Mouse (Mus musculus) mouse trophoblast stem cell (cell line): Measurements from ENCODE around the gene Ipo9.
"Not testable (repeated sequence)": the region's sequence is repeated elsewhere in the genome, so short reads cannot be mapped to it uniquely, and the experiment has no call there.

Experiments used
- in situ Hi-C, 2 experiments: fragments of 300-500 bp; cut with MseI, MboI; formaldehyde crosslinking; loops; 2 replicates in 1 of 2; 3 replicates in 1 of 2; pipeline ENCODE4 v1.15.1; 2025

The Ipo9 gene

DNA sequence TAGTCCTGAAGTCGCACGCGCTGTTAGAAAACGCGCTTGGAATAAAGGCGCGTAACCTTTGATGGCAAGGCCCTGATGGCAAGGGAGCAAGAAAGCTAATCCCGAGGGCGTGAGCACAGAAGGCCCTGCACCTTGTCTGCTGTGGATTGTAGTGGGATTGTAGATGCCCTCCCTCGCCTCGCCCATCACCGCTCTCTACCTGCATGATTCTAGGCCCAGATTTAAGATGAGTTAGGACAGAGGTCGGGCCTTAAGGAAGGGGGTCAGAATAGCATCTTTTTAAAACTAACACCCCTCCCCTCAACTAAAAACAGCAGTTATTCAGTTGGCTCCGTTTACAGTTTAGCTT is 344 bp upstream of the Ipo9 start:
- in situ Hi-C loops: no loop called here

DNA sequence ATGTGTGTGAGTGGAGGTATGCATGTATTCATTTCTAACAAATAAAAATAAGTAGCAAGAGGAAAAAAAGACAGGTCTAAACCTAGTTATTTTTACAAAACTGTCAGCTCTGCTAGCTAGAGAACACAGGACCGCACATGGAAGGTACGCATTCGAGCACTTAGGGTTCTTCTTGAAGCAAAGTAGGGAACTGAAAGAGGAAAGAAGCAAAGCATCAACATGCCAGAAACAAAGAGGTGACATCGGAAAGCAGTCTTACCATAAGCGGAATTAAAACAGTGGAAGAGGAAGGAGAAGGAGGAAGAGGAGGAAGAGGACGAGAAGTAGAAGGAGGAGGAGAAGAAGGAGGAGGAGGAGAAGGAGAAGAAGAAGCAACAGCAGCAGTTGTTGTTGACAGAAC is 2.9 kb downstream of the Ipo9 start:
- in situ Hi-C loops: no loop called here

DNA sequence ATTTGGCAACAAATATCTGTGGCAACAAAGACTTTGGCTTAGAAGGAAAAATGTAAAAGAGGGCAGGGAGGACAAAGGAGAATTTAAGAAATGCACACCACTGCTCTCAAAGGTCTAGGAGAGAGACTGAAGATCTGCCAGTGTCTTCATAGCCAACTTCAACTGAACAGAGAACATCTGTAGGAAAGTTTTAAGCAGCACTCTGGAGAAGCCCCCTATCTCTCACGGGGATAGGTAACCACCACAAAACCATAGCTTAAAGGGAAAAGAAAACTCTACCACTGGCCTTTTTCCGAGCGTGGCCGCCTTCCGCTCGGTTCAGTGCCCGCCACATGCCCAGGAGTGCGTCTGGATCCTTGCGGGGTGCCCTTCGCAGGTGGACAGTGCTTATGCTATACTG is 3.7 kb downstream of the Ipo9 start:
- in situ Hi-C loops: no loop called here

DNA sequence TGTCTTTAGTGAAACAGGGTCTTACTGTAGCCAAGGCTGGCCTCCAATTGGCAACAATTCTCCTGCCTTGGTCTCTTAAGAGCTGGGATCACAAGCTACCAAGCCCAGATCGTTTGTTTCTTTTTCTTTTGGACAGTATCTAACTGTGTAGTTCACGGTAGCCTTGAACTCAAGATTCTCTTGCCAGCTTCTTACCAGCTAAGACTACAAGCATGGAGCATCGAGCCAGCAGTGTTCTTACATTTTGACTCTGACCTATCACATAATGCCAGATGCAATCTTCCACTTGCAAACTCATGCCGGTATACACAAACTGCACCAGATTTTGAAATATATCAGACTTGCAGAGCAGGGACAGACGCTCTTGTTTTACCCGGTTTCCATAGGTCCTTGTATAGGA is 7.5 kb downstream of the Ipo9 start:
- in situ Hi-C loops: no loop called here

DNA sequence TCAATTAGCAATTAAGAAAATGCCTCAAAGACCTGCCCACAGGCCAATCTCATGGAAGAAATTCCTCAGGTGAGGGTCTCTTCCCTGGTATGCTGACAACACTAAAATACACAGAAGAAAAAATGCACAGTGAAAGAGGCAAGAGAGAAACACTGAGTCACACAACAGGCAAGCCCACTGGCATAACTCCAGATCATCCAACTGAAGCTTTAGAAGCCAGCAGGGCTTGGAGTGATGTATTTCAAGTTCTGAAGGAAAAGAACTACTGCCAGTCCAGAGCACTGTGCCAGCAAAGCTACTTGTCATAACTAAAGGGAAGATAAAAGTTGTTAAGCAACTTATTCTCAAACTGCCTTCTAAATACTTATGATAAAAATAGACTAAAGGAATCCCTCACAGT is 16.3 kb downstream of the Ipo9 start:
- in situ Hi-C loops: no loop called here

DNA sequence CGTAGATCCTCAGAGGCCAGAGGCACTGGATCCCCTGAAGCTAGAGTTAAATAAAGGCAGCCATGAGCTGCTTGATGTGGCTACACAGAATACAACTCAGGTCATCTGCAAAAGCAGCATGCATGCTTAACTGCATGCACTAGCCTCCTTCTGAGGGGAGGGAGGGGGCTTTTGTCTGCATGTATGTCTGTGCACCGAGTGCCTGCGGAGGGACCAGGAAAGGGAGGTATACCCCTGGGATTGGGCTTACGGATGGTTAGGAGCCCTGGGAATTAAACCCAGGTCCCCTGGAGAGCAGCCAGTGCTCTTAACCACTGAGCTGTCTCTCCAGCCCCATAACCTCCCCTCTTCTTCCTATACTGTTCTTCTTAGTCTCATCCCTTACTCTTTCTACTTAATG is 18.2 kb downstream of the Ipo9 start:
- in situ Hi-C loops: no loop called here

DNA sequence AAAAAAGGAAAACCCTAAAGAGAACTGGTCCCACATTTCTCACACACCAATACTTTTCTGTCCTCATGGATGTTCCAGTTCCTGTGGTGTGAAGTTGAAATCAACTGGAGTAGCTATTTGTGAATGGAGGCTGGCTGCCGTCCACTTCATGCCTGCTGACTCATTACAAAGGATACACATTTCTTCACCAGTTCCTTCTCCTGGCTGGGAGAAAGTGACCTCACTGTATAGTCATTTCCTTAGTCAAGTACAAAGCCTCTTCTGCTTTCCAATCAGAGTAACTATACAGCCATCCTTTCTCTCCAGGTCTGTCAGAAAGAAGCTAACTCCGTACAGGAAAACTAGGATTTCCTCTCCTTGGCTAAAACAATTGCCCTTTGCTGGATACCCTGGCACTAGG is 19.3 kb downstream of the Ipo9 start:
- in situ Hi-C loops: no loop called here

DNA sequence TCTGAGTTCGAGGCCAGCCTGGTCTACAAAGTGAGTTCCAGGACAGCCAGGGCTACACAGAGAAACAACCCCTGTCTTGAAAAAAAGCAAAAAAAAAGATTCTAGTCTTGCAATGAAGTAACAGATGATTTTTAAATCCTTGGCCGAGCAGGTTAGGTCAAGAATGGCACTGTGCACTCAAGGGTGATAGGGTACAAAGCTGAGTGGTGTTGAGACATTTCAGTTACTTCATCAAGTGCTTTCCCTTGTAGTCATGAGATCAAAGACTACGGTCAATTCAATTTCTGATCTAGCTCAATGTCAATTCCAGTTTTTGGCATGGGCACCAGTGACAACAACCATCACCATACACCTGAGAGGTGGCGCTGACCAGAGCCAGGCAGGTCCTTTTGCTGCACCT is 21.3 kb downstream of the Ipo9 start:
- in situ Hi-C loops: no loop called here

DNA sequence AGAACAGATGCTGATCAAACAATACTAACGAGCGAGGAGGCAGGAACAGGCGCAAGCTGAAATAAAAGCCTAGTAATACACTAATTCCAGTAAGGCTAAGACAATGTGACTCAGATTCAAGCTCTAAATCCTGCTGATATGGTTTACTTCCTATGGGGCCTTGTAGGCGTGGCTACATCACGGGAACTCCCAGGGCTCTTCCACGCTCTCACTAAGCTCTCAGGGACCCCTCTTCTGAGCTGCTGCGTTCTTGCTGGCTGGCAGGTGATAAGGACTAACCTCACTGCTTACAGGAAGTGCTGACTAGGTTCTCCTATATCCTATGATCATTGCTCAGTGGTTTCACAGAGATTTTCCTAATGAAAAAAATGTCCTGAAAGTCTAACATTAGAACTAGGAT is 24.9 kb downstream of the Ipo9 start:
- in situ Hi-C loops: no loop called here

DNA sequence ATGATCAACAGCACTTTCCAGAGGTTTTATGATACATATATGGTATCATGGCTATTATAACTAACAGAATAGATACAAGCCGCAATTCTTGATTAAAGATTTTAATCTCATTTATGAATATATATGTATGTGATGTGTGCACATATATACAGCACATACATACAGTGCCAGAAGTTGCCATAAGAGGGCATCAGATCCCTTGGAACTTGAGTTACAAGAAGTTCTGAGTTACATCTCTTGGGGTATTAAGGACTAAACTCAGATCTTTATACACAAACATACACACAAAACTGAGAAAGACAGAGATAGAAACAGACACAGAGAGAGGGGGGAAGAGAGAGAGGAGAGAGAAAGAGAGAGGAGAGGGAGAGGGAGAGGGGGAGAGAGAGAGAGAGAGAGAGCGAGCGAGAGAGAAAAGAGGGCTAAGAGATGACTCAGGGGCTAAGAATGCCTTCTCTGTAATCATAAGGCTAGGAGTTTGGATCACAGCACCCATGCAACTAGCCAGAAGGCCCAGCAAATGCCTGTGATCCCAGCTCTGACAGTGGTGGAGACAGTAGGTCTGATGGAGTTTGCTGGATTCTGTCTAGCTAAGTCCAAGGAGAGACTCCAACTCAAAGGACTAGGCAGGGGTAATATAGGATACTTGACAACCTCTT is 28.7 kb downstream of the Ipo9 start:
- in situ Hi-C loops: no loop called here

DNA sequence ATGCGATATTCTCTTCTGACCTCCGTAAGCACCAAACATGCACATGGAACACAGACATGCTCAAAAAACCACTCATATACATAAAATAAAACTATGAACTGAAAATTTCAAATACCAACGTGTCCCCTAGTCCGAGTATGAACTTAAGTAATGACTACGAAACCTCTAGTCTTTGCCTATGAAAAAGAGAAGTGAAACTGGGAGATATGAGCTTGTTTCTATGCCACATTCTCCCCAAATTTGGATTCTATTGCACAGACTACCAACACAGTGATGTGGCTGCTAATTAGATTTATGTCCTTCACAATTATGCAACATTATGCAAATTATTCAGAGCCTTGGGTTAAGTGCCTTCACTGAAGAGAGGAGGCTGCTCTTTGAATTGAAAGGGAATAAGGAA is 30.8 kb downstream of the Ipo9 start:
- in situ Hi-C loops: no loop called here

DNA sequence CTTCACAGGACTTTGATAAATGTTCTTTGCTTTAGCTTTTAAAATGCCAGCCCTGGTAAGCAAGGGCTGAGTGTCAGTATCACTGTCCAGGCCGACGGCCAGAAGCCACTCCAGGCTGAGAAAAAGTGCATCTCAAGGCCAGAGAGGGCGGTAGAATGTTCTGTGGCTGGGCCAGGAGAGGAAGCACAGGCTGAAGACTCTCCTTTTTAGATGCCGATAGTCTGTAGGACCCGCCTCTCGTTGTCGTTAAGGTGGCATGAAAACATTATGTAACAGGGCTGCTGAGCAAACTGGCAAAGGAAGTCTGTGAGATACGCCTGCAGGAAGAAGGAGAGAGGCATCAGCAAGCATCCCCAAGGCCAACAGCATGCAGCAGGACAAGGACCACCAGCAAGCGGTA is 45.1 kb downstream of the Ipo9 start:
- in situ Hi-C loops: no loop called here

DNA sequence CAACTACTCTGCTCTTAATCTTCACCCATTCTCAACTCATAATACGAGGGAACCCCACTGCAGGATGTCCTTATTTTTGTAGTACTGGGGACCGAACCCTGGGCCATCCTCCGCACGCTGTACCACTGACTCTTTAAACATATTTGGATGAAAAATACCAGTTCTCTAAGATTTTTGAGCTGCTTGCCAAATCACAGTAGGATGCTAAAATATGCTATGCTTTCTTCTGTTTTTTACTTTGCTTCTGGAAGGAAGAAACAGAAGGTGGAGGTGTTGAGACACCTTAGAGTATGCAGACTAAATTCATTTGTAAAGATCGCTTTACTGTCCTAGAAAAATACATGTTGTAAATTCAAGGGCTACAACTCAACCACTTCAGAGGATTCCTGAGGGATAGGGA is 46.1 kb downstream of the Ipo9 start:
- in situ Hi-C loops: no loop called here

DNA sequence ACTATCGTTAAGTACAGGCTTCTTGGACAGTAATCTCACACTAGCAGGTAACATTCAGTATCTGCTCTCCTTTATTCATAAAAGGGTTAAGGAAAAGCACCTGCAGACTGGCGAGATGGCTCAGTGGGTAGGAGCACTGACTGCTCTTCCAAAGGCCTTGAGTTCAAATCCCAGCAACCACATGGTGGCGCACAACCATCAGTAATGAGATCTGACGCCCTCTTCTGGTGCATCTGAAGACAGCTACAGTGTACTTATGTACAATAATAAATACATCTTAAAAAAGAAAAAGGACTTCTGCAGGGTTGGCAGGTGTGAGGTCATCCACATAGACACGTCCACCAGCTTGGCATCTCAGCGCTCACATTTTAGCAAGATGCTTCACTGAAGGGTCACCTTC is 48.7 kb downstream of the Ipo9 start:
- in situ Hi-C loops: not testable (repeated sequence)

DNA sequence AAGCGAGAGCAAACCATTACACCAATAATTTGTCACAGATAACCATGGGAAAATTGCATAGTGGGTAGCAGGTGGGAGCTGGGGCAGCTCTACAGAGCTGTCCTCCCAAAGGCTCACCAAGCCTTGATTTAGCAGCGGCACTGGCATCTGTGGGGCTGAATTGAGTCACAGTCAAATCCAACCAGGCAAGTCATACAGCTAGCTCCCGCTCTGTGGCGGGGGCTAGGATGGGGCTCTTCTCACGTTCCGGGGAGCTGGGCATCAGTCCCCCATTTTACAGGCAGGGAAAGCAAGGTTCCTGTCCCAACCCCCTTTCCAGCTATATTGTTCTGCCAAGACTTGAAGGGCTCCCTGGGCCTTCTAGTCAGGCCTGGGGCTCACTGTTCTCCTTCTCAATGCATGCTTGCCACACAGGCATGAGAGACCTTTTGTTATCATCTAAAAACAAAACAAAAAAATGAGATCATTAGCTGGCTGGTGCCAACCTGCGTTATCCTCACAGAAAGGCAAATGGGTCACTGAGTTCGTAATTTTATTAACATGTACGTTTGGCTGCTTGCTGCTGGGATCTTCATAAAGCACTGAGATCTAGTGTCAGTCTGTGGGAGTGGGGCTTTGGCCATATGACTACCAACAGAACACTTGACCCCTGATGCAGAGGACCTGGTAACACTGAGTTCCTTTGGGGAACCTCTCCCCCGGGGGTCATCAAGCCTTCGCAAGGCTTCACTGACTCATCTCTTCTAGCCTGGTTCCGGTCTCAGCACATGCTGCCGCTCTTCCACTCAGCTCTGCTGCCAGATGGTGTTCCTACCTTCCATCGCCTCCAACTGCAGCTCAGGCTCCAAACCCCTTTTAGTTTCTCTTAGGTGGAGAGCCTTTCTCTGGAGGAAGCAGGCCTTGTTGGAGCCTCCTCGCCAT is 50.0 kb downstream of the Ipo9 start:
- in situ Hi-C loops: no loop called here

DNA sequence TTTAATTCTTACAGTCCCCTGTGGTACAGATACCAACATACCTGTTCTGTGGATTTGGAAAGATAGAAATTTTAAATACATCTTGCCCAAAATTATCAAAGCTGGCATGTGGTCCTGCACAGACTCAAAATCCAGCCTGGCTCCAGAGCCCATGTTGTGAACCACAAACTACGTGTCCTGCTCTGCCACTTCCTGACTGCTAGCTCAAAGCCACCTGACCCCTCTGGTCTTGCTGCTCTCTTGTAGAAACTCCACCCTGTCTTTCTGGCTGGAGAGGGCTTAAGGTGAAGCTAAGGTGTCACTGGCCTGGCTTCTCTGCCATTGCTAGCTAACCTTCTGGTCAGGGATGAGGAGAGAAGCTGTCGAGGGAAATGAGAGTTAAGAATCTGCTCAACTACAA is 51.3 kb downstream of the Ipo9 start:
- in situ Hi-C loops: no loop called here

DNA sequence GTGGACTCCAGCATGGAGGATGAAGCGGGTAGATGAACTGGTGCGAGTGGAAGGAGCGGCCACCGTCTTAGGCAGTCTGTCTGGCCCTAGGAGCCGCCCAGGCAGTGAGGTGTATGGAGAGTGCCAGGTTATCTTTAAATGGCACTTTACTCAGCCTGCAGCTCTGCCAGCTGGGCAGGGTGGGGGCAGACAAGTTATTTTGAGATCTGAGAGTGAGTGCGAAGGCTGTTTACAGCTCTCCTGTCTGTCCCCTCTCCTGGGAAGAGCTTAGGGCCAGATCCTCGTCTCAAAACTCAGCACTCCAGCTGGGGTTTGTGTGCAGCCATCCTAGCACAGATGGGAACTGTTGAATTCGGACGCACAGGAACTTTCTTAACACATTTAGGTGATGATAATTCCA is 51.7 kb downstream of the Ipo9 start:
- in situ Hi-C loops: no loop called here

DNA sequence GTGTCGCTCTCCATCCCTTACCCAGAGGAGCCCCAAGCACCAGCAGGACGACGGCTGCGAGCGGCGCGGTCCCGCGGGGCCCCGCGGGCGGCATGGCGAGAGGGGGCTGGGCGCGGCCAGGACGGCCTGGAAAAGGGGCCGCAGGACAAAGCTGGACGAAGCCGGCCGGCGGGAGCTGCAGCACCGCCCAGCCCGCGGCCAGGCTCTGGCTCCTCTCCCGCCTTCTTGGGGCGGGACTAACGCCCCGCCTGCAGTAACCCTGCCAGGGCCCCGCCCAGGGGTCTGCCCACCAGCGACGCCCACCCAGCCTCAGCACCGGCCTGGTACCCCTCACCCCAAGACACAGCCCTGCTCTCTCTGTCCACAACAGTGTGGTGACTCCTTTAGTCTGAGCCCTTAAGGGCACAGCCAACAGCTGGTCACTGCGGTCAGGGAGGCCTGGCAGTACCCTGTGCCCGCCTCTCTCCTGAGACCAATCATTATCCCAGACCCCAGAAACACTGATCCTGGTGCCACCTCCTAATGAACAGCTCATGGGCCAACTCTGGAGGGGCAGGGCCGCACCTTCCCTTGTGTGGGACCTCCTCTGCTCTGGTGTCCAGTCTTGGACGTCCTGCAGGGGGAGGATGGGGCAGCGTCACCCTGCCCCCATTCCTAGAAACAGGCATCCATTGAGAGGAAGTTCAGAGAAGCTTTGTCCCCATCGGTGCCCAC is 55.3 kb downstream of the Ipo9 start, which contains the start of gene Shisa4:
Shisa4 (minus strand) TSS at position 370 of the 714 bp plus-strand sequence.
- in situ Hi-C loops: loop anchor here in 1 of 2 experiments (25.0 kb wide), 1 partner anchor 388 kb away; no protein-coding TSS in a partner anchor

DNA sequence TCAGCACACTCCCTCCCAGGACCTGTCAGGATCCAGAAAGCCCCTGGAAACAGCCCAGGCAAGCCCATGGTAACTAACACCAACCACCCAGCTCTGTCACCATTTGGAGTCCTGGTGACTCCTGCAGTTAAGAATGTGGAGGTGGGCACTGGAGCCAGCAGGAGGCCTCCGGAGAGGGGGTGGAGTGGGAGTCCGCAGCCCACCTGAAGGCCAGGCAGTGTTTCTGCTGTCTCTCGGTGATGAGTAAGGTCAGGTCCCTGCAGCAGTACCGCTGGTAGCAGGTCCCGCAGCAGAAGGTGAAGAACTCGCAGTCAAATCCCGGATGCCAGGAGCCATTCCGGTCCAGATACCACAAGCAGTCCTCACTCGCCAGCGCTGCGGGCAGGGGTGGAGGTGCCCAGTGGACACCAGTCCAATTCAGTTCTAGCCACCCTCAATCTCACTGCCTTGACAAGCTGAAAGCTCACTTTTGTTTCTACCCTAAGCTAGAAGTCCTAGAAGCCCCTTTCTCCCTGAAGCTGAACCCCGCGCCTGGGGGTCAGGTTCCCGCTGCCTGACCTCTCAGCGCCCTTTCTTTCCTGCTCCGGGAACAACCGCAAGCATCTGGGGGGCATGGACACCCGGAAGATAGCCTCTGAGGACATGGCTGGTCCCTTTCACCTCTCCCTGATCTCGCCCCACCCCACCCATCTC is 56.0 kb downstream of the Ipo9 start:
- in situ Hi-C loops: loop anchor here in 1 of 2 experiments (25.0 kb wide), 1 partner anchor 387 kb away; no protein-coding TSS in a partner anchor

DNA sequence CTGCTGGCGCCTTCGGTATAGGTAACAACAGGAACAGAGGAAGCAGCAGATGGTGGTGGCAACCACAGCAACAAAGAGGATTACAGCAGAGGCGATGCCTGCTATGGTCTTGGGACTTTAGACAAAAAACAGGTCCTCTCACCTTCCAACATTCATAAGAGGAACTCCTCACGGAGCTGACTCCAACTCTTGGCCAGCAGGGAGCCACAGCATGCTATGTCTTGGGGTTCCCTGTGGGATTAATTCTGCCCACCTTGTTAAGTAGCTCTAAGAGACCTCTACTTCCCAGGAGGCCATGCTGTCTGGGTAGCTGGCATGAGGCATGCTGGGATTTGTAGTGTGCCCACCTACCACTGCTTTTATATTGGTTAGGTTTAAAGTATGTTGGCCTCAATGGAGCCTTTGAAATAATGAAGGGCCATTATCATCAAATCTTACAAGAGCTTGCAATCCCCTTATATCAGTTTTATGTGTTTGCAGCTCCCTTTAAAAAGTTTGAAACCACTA is 57.1 kb downstream of the Ipo9 start:
- in situ Hi-C loops: loop anchor here in 1 of 2 experiments (25.0 kb wide), 1 partner anchor 386 kb away; no protein-coding TSS in a partner anchor

DNA sequence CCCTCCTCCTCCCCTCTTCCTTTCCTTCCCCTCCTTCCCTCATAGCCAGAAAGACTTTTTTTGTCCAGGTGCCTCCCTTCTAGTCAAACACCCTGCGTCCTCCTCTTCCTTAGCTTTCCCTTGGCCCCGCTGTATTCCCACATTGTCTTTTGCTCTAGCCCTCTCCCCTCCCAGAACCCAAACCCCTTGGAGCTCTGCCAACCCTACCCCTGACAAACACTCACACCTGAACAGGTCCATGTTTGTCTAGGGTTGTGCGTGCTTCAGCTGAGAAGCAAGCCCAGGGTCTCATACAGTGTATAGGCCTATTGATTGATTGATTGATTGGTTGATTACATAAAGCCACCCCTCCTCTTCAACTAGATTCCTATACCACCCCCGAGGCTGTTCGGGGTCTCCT is 60.9 kb downstream of the Ipo9 start:
- in situ Hi-C loops: loop anchor here (5.0 to 25.0 kb wide), 3 partner anchors 105 to 382 kb away; no protein-coding TSS in a partner anchor
